Mouse (Mus musculus) lung, adult 2 months (tissue): ENCODE results near the gene L3mbtl1. TPM values are rescaled to one million over a fixed set of nuclear protein-coding genes. Genes with fewer than 3 reads are reported as not detected.

Experiments
- DNase-seq: peaks from one replicate; pipeline ENCODE4 v3.0.0; 2022
- H3K4me1 ChIP-seq: fragments of 200-500 bp; 2 replicates; pipeline ENCODE4 v1.6.1; 2011; ENCODE audit warnings: low read length; ENCODE audit not compliant: control insufficient read depth, insufficient read depth
- H3K4me3 ChIP-seq: fragments of 200-500 bp; replicated peaks from 2 replicates; pipeline ENCODE3; 2011; ENCODE audit warnings: low read depth, mild to moderate bottlenecking, control low read depth, low read length; ENCODE audit errors: extremely low read depth
- CTCF ChIP-seq: fragments of 200-500 bp; IDR thresholded peaks from 2 replicates; pipeline ENCODE4 v1.5.1; 2011; ENCODE audit warnings: mild to moderate bottlenecking, low read length, control low read depth; ENCODE audit not compliant: insufficient read depth
- POLR2A ChIP-seq: fragments of 200-500 bp; IDR thresholded peaks from 2 replicates; pipeline ENCODE4 v1.6.1; 2011; ENCODE audit warnings: low read depth, mild to moderate bottlenecking, control low read depth, low read length, borderline replicate concordance; ENCODE audit errors: extremely low read depth
- WGBS: fragments of 180-500 bp; shearing (Covaris S2); methylation state at CpG from one replicate; pipeline ENCODE4 v1.1.7; 2018; 5-methylcytosine and 5-hydroxymethylcytosine counted together
- polyA plus RNA-seq: library from polyadenylated mRNA; depleted of rRNA; stranded (reverse); fragments of >200 nt; gene quantifications from 2 replicates; pipeline ENCODE4 v1.2.3, GENCODE M21; 2012

Gene L3mbtl1
- polyA plus RNA-seq, 1 experiment = 0.30 TPM

DNA sequence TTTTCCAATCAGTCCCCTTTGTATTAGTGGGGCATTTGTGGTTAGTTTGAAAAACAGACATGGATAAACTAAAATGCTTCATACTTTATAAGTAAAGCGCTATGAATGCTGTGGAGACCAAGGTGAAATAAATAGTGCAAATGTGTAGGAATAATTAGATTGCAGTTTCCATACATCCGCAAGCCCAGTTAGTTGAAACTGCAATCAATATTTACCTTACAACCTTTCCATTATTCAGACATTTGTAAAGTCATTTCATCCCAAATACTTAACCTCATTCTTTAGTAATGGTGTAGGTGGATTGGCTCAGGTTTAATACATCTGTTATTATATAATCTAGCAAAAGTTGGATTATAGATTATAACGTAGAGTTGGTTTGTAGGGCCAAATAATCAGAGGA, 7.6 kb upstream of the L3mbtl1 start:
- no peak for TF ChIP-seq CTCF
- TF ChIP-seq POLR2A = no peak
- DNase-seq = no peak
- Histone ChIP-seq H3K4me1 (peaks cover 4% of the 10 kb centered on the region), H3K4me3 (no peak overlapping the region)
- 97% methylated on average over 3 of the region's 3 CpGs for WGBS

DNA sequence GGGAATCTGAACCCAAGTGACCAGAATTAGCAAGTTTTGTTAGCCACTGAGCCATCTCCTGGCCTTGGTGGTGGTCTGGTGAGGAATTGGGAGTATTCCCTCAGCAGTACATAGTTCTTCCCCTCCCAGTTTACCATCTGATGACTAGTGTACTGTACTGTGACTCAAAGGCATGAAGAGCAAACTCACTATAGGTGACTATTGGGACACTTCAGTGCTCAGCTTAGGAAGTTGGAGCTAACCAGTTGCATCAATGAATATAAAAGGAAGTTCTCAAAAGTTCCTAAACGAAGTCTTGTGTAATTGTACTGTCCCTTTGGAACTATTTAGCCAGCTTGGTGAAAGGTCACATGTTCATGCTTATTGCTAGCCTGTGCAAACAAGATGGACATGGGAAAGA, 3.7 kb upstream of the L3mbtl1 start:
- no peak overlapping the region for H3K4me3 ChIP-seq
- no peaks in the 10 kb centered on the region; the same call in 1 of the 2 replicates for H3K4me1 ChIP-seq
- TF ChIP-seq POLR2A (no peak), CTCF (no peak)
- no peak for DNase-seq
- 28% methylated on average over 1 of the region's 1 CpGs for WGBS

DNA sequence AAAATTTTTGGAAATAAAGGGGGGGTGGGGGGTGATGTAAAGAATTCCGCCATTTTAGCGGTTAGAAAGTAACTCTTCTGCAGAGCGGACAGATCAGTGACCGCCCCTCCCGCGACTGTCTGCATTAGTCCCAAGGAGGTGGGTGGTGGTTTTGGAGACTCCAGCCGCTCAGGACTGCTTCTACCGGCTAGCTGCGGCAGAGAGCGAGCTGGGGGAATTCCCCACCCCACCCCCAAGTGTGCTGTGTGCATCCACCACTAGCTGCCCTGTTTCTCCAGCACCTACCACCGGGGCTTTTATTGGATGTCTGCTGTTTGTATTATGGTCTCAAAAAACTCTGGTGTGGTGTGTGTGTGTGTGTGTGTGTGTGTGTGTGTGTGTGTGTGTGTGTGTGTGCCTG, 659 bp downstream of the L3mbtl1 start:
- 15% methylated on average over 11 of the region's 11 CpGs for WGBS
- no peak for DNase-seq
- Histone ChIP-seq H3K4me1 (no peaks in the 10 kb centered on the region), H3K4me3 (no peak overlapping the region)
- no peak for TF ChIP-seq POLR2A
- TF ChIP-seq CTCF = no peak

DNA sequence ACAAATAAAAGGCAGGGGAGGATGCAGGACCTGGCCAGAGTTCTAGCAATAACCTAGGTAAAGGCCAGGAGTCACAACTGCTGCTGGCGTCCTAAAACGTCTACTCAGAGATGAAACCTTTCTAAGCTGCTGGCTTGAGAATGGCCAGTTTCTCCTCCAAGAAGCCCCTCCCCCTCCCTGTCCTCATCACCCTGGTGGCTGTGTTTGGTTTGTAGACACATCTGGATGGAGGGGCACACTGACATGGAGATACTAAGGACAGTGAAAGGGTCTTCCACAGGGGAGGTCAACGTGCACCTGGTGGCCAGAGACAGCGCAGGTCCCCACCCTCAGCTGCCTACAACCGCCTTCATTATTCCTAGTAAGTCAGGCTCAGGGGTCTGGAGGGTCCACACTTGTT, 3.7 kb downstream of the L3mbtl1 start:
- TF ChIP-seq POLR2A = no peak
- no peak for TF ChIP-seq CTCF
- H3K4me1 ChIP-seq = no peaks in the 10 kb centered on the region
- 80% methylated on average over 5 of the region's 5 CpGs for WGBS

DNA sequence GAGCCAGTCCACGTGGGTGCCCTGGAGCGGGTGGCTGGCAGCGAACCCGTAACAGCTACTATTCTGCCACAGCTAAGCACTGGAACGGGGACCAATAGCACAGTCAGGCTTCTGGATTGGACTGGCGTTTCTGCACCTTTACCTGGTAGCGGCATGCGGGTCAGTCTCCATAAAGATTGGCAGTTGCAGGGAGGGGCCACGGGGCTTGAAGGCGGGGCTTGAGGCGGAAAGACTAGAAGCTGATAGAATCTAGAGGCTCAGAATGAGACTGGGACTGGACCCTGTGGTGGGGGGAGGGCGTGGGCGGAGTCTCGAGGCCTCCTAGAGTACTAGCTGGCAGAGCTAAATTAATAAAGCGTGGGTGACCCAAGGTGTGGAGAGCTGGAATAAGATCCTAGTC, 4.5 kb downstream of the L3mbtl1 start:
- TF ChIP-seq POLR2A (no peak), CTCF (no peak)
- Histone ChIP-seq H3K4me3 (no peak overlapping the region), H3K4me1 (no peaks in the 10 kb centered on the region)
- no peak for DNase-seq
- WGBS = 39% methylated on average over 15 of the region's 15 CpGs

More for the DNA sequence above, 3.7 kb downstream of the L3mbtl1 start:
- H3K4me3 ChIP-seq = no peak overlapping the region
- no peak for DNase-seq

DNA sequence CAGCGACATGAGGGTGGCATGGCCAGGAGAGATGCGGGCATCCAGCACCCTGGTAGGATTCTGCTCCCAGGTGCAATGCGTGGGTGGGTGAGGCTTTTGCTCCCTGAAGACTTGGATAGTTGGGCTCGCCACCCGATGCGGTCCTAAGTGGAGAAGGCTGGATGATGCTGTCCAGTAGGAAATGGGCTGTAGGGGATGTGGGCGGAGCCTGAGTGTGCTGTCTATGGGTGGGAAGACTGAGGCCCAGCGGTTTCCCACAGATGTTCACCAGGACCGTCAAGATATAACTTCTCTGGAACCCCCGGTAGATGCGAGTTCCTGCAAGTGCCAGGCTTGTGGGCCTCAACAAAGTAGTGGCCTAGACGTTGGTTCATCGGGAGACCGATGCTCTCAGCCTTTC, 4.9 kb downstream of the L3mbtl1 start:
- no peaks in the 10 kb centered on the region for H3K4me1 ChIP-seq
- 61% methylated on average over 14 of the region's 14 CpGs for whole genome bisulfite sequencing
- no peak overlapping the region for H3K4me3 ChIP-seq
- TF ChIP-seq CTCF = no peak
- TF ChIP-seq POLR2A = no peak
- no peak for DNase-seq

DNA sequence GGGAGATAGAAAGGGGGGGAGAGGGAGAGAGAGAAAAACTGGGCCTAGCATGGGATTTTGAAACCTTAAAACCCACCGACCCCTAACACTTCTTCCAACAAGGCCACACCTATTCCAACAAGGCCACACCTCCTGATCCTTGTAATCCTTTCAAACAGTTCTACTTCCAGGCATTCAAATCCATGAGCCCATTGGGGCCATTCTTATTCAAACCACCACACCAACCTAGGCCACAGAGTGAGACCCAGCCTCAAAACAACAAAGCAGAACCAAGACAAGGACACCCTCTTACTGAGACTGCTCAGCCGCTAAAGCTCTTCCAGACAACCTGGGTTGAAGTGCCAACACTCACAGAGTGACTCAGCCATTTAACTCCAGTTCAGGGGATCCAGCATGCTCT, 7.5 kb downstream of the L3mbtl1 start:
- 84% methylated on average over 2 of the region's 2 CpGs for WGBS
- Histone ChIP-seq H3K4me1 (no peaks in the 10 kb centered on the region), H3K4me3 (no peak overlapping the region)
- no peak for DNase-seq
- no peak for TF ChIP-seq POLR2A

DNA sequence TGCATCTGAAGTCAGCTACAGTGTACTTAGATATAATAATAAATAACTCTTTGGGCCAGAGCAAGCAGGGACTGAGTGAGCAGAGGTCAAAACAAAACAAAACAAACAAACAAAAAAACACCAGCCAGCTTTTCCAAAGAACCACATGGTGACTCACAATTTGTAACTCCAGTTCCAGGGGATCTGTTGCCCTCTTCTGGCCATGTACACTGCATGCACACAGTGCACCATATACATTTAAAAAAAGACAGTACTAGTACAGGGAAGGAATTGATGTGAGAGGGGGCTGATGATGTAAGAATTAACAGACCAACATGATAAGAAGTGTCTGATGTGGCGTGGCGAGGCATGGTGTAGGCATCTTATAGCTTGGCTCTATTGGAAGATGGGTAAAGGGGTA, 13.6 kb downstream of the L3mbtl1 start:
- no peak for TF ChIP-seq POLR2A
- DNase-seq = no peak
- 88% methylated on average over 2 of the region's 2 CpGs for WGBS
- Histone ChIP-seq H3K4me3 (no peak overlapping the region), H3K4me1 (no peaks in the 10 kb centered on the region)

DNA sequence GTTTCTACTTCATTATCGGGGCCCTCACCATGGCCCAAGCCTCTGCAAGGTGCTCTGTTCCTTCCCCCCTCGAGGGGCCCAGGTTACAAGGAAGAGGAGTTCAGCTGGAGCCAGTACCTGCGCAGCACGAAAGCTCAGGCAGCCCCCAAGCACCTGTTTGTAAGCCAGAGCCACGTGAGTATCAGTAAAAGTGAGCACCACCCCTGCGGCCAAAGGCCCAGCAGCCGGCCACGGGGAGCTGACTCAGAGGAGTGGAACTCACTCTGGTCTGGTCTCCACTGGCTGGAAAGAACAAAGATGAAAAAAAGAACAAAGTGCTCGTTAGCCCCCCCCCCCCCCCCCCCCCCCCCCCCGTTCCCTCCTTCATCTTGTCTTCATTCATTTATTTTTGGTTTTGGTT, 18.0 kb downstream of the L3mbtl1 start:
- 60% methylated on average over 8 of the region's 10 CpGs for WGBS
- TF ChIP-seq CTCF (no peak), POLR2A (no peak)
- Histone ChIP-seq H3K4me1 (no peaks in the 10 kb centered on the region), H3K4me3 (no peak overlapping the region)
- no peak for DNase-seq

DNA sequence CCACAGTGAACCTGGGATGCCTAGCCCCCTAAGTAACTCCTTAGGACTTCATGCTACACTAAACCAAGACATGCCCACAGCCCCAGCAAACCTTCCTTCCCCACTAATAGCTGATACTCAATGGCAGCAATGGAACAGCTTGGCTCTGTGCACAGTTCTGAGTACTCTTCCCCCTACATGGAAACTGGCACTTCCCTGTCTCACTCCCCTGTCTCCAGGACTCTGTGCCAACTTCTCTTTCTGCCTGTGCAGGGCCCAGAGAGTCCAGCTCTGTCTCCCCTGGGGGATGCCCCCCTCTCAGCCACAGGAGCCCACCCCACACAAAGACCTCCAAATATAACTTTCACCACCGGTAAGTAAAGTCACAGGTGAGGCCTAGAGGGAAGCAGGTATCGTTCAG, 23.5 kb downstream of the L3mbtl1 start:
- WGBS = 82% methylated on average over 2 of the region's 2 CpGs

DNA sequence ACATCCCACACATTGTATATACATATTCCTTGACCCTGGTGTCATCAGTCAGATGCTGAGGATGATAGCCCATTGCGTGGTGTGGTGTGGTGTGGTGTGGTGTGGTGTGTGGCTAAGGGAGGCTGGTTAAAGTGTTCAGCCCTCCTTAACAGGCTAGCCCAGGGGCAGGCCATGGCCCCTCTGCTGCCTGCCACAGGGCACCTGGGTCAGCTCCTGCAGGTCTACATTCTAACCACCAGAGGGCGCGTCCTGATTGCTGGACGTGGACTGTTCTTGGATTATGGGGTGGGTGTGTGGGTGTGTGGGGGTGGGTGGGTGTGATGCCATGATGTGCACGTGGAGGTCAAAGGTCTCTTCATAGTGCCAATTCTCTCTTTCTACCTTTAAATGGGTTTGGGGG, 25.1 kb downstream of the L3mbtl1 start:
- peak; percentile 50 for DNase-seq
- no peaks in the 10 kb centered on the region for H3K4me1 ChIP-seq
- no peak overlapping the region for H3K4me3 ChIP-seq
- 6% methylated on average over 5 of the region's 5 CpGs for WGBS
- TF ChIP-seq CTCF (peak; percentile 78), POLR2A (no peak)

More for the DNA sequence above, 23.5 kb downstream of the L3mbtl1 start:
- TF ChIP-seq CTCF (no peak), POLR2A (no peak)
- no peak for DNase-seq
- H3K4me3 ChIP-seq = no peak overlapping the region
- no peaks in the 10 kb centered on the region for H3K4me1 ChIP-seq

DNA sequence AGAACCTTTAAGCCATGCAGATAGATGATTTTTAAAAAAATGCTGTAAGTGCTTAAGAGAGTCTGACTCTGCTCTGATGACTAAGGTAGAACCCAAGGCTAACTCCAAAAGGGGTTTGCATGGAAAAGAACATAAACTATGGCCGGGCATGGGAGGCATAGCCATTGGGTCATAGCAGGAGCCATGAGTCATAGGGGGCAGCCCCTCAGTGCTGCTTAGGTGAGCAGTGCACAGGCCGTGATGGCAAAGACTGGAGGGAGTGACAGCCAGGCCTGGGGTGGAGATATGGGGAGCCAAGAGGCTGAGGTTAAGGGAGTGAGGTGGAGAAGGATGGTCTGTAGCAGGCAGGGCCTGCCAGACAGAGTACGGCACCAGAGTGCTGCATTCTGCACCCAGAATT, 25.8 kb downstream of the L3mbtl1 start:
- Histone ChIP-seq H3K4me1 (peaks cover 3% of the 10 kb centered on the region; the same call in 1 of the 2 replicates), H3K4me3 (no peak overlapping the region)
- WGBS = 78% methylated on average over 3 of the region's 3 CpGs
- no peak for TF ChIP-seq CTCF
- no peak for TF ChIP-seq POLR2A
- no peak for DNase-seq
